Mouse (Mus musculus) yolk sac, embryonic 10.5 days (tissue): ENCODE measurements around the gene Ush2a.

ENCODE experiments used
- DNase-seq: peaks from one replicate; pipeline ENCODE4 v3.0.0-alpha.2; 2017; ENCODE audit warnings: low spot score

Ush2a gene

GRCm38 (mm10) chr1:188878531-188879055 lies 616.8 kb downstream of the Ush2a start:
- DNase-seq, result no peak

GRCm38 (mm10) chr1:188896906-188897551 lies 635.2 kb downstream of the Ush2a start:
- no peak for DNase-seq

- no peak for DNase-seq
These were observed 642.3 kb downstream of the Ush2a start for GRCm38 (mm10) chr1:188904091-188904490.

GRCm38 (mm10) chr1:188906175-188906574 lies 644.4 kb downstream of the Ush2a start:
- no peak for DNase-seq

- DNase-seq, result no peak
These were observed 648.8 kb downstream of the Ush2a start for GRCm38 (mm10) chr1:188910656-188911055.

GRCm38 (mm10) chr1:188919946-188920345 lies 658.1 kb downstream of the Ush2a start:
- no peak for DNase-seq

- no peak for DNase-seq
These were observed 675.5 kb downstream of the Ush2a start for GRCm38 (mm10) chr1:188937246-188937780.

- DNase-seq, result no peak
These were observed 683.5 kb downstream of the Ush2a start for GRCm38 (mm10) chr1:188945326-188945725.

GRCm38 (mm10) chr1:188946849-188947248 lies 685.0 kb downstream of the Ush2a start:
- DNase-seq, result no peak

- no peak for DNase-seq
These were observed 686.0 kb downstream of the Ush2a start for GRCm38 (mm10) chr1:188947794-188948193.

GRCm38 (mm10) chr1:188948276-188948675 lies 686.5 kb downstream of the Ush2a start:
- no peak for DNase-seq

GRCm38 (mm10) chr1:188951091-188951490 lies 689.3 kb downstream of the Ush2a start:
- no peak for DNase-seq

- no peak for DNase-seq
These were observed 690.7 kb downstream of the Ush2a start for GRCm38 (mm10) chr1:188952501-188952900.

- peak; percentile 30 for DNase-seq
These were observed 711.3 kb downstream of the Ush2a start for GRCm38 (mm10) chr1:188973078-188973477.

- DNase-seq, result peak; percentile 27
These were observed 712.1 kb downstream of the Ush2a start for GRCm38 (mm10) chr1:188973926-188974325.

- DNase-seq, result peak; percentile 55
These were observed 718.2 kb downstream of the Ush2a start for GRCm38 (mm10) chr1:188980050-188980449.

- DNase-seq, result no peak
These were observed 731.4 kb downstream of the Ush2a start for GRCm38 (mm10) chr1:188993218-188993617.

- no peak for DNase-seq
These were observed 736.1 kb downstream of the Ush2a start for GRCm38 (mm10) chr1:188997921-188998320.

- DNase-seq, result no peak
These were observed 738.2 kb downstream of the Ush2a start for GRCm38 (mm10) chr1:188999981-189000380.

- no peak for DNase-seq
These were observed 740.0 kb downstream of the Ush2a start for GRCm38 (mm10) chr1:189001815-189002214.

GRCm38 (mm10) chr1:189004774-189005173 lies 743.0 kb downstream of the Ush2a start:
- DNase-seq, result no peak

- DNase-seq, result no peak
These were observed 744.4 kb downstream of the Ush2a start for GRCm38 (mm10) chr1:189006267-189006666.

GRCm38 (mm10) chr1:189006826-189007225 lies 745.0 kb downstream of the Ush2a start:
- DNase-seq, result no peak
